Mouse (Mus musculus): ENCODE measurements around the gene Ankrd22. TPM values are rescaled to one million over a fixed set of nuclear protein-coding genes. Genes with fewer than 3 reads are reported as not detected.

Ankrd22 gene
- 0.16 TPM in 1 of 2 replicates, not detected in the other for polyA plus RNA-seq (2012; rRNA removed)

GRCm38 (mm10) chr19:34165891-34166290, at the start of gene Ankrd22:
TSS of gene Ankrd22 (minus strand) at chr19:34166053.

GRCm38 (mm10) chr19:34192008-34192963, 26.4 kb upstream of the Ankrd22 start, which contains the start of gene Stambpl1:
TSS of gene Stambpl1 (plus strand) at chr19:34192229.

GRCm38 (mm10) chr19:34100633-34101032, 65.2 kb downstream of the Ankrd22 start, which contains the start of gene Lipm:
TSS of gene Lipm (plus strand) at chr19:34100933.

Other genes starting within 250 kb of the Ankrd22 start
- not detected in 2 replicates for gene Lipf, start 204.9 kb downstream of the Ankrd22 start, polyA plus RNA-seq (2012; rRNA removed)
- gene Lipk, start 157.8 kb downstream of the Ankrd22 start, polyA plus RNA-seq (2012; rRNA removed) = not detected in 2 replicates
- gene Lipn, start 98.7 kb downstream of the Ankrd22 start, polyA plus RNA-seq (2012; rRNA removed) = not detected in 2 replicates
- not detected in 2 replicates for gene Lipm, start 65.1 kb downstream of the Ankrd22 start, polyA plus RNA-seq (2012; rRNA removed)
- 1.5 and 3.2 TPM in 2 replicates for gene Stambpl1, start 26.2 kb upstream of the Ankrd22 start, polyA plus RNA-seq (2012; rRNA removed)
- gene Acta2, start 89.5 kb upstream of the Ankrd22 start, polyA plus RNA-seq (2012; rRNA removed) = 39.3 and 140 TPM in 2 replicates
- gene Fas, start 124.6 kb upstream of the Ankrd22 start, polyA plus RNA-seq (2012; rRNA removed) = 0.59 and 0.99 TPM in 2 replicates

Measured in central nervous system, embryonic 11.5 days (tissue).